Mouse (Mus musculus) hindbrain, embryonic 11.5 days (tissue): ENCODE measurements around the gene Atat1. TPM values are rescaled to one million over a fixed set of nuclear protein-coding genes. Genes with fewer than 3 reads are reported as not detected.
"Not testable (repeated sequence)": the region's sequence is repeated elsewhere in the genome, so short reads cannot be mapped to it uniquely, and the experiment has no call there.

Experiments used
- ATAC-seq: fragments of 200-750 bp; cut with Nextera tagmentation; 2 replicates; pipeline ENCODE4 v1.8.0; 2017; ENCODE audit warnings: mild to moderate bottlenecking, moderate TSS enrichment, moderate library complexity; ENCODE audit not compliant: low FRiP score
- DNase-seq: peaks from one replicate; pipeline ENCODE4 v3.0.0-alpha.2; 2015; ENCODE audit warnings: low spot score
- H3K27ac ChIP-seq: fragments of 300-500 bp; sonication (generic); 2 replicates; pipeline ENCODE4 v1.5.1; 2014; ENCODE audit warnings: mild to moderate bottlenecking, low read depth, low read length
- H3K27me3 ChIP-seq: fragments of 300-500 bp; sonication (generic); 2 replicates; pipeline ENCODE4 v1.6.1; 2014; ENCODE audit warnings: mild to moderate bottlenecking, low read length, moderate library complexity, mixed read lengths; ENCODE audit not compliant: control insufficient read depth, insufficient read depth
- H3K36me3 ChIP-seq: fragments of 300-500 bp; sonication (generic); 2 replicates; pipeline ENCODE4 v1.6.1; 2014; ENCODE audit warnings: mild to moderate bottlenecking, low read length, moderate library complexity, mixed read lengths; ENCODE audit not compliant: control insufficient read depth, insufficient read depth
- H3K4me1 ChIP-seq: fragments of 300-500 bp; sonication (generic); replicated peaks from 2 replicates; pipeline ENCODE4 v1.6.1; 2014; ENCODE audit warnings: low read length, mixed read lengths; ENCODE audit not compliant: control insufficient read depth, insufficient read depth
- H3K4me2 ChIP-seq: fragments of 300-500 bp; sonication (generic); replicated peaks from 2 replicates; pipeline ENCODE4 v1.6.1; 2014; ENCODE audit warnings: mild to moderate bottlenecking, low read depth, low read length
- H3K4me3 ChIP-seq: fragments of 300-500 bp; sonication (generic); 2 replicates; pipeline ENCODE4 v1.5.1; 2014; ENCODE audit warnings: low read depth, low read length
- H3K9ac ChIP-seq: fragments of 300-500 bp; sonication (generic); 2 replicates; pipeline ENCODE4 v1.6.1; 2014; ENCODE audit warnings: low read depth, low read length
- H3K9me3 ChIP-seq: fragments of 300-500 bp; sonication (generic); 2 replicates; pipeline ENCODE4 v1.6.1; 2016; ENCODE audit warnings: low read length; ENCODE audit not compliant: control insufficient read depth
- WGBS: fragments of 180-500 bp; shearing (Covaris S2); extraction: QIAGEN DNeasy Blood & Tissue Kit; methylation state at CpG from one replicate; pipeline ENCODE4 v1.1.7; 2014; 5-methylcytosine and 5-hydroxymethylcytosine counted together
- polyA plus RNA-seq: library from polyadenylated mRNA; unstranded; fragments of >200 nt; fragmentation: Nextera tagmentation; extraction: Ambion mirVana; gene quantifications from 2 replicates; pipeline ENCODE4 v1.2.1, GENCODE M21; 2014

Atat1 gene
- polyA plus RNA-seq, result 200 and 243 TPM in 2 replicates

DNA sequence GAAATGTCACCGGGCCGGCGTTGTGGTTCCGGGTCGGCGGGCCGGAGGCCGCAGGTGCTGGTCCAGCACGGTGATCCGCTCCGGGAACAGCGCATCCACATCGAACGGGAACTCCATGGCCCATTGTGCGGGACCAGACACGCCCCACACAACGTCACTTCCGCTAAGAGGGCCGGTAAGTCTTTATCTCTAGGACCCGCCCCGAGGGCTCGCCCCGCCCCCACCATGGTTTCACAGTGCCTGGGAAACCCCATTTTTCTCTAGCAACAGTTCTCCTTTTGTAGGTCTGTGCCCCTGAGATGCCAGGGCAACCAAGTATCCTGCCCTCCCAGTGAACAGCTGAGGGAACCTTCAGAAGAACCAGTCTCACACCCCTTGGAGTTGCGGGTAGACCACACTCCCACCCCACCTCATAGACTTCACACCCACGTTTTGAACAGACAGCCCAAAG lies at the start of gene Atat1:
Atat1 (minus strand) TSS at position 157 of the 451 bp plus-strand sequence.
- peak; percentile 99 for DNase-seq
- no peaks in the 10 kb centered on the region for H3K27me3 ChIP-seq
- peak within 1 kb of the TSS; percentile 74 for H3K4me3 ChIP-seq
- peak within 1 kb of the TSS; percentile 79 for H3K9ac ChIP-seq
- H3K9me3 ChIP-seq, result no peaks in the 10 kb centered on the region
- H3K27ac ChIP-seq, result peak within 1 kb of the TSS; percentile 64
- peak; percentile 92 for ATAC-seq
- no peaks in the 10 kb centered on the region for H3K36me3 ChIP-seq
- H3K4me2 ChIP-seq, result peak within 1 kb of the TSS; percentile 78
- WGBS, result 2% methylated on average over 25 of the region's 25 CpGs
- H3K4me1 ChIP-seq, result no peaks in the 10 kb centered on the region

DNA sequence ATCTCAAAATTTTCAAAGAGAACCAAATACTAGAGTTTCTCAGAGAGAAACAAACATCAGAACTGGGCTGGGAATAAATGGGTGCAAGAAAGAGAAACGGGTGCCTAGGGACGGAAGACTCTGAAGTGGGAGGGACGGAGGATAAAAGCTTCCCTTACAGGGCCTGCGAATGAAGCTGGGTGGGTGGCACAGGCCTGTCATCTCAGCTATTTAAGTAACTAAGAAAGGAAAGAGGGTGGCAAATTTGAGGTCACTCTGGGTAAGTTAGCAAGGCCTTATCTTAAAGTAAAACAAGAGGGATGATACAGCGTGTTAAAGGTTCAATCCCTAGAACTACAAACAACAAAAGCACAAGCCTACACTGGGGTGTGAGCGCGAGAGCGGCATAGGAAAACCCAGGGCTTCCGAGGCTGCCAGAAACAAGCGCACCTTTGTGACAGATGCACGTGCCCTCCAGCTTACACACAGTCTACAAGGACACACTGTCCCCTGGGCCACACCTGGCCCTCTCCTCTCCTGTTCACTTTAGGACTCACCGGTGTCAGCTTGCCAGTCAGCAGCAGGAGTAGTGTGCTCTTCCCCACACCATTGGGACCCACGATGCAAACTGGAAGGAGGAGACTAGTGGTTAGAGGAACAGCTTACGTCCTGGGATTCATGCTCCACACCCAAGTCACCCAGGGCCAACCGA lies 48.8 kb upstream of the Atat1 start:
- H3K4me2 ChIP-seq, result no peak overlapping the region
- H3K36me3 ChIP-seq, result peaks cover 44% of the 10 kb centered on the region
- H3K9ac ChIP-seq, result no peak overlapping the region
- DNase-seq, result no peak
- no peak overlapping the region for H3K4me3 ChIP-seq
- 95% methylated on average over 15 of the region's 15 CpGs for WGBS
- H3K9me3 ChIP-seq, result no peaks in the 10 kb centered on the region
- no peaks in the 10 kb centered on the region for H3K4me1 ChIP-seq
- no peak for ATAC-seq
- no peak overlapping the region for H3K27ac ChIP-seq
- no peaks in the 10 kb centered on the region for H3K27me3 ChIP-seq

GRCm38 (mm10) chr17:35954665-35955064 lies 44.8 kb upstream of the Atat1 start:
- Histone ChIP-seq H3K27ac (no peak overlapping the region), H3K9ac (no peak overlapping the region), H3K4me1 (no peaks in the 10 kb centered on the region), H3K4me2 (no peak overlapping the region), H3K4me3 (no peak overlapping the region), H3K27me3 (no peaks in the 10 kb centered on the region), H3K9me3 (no peaks in the 10 kb centered on the region), H3K36me3 (peaks cover 24% of the 10 kb centered on the region)
- ATAC-seq (no peak), DNase-seq (no peak)
- WGBS, result 76% methylated on average over 8 of the region's 8 CpGs

DNA sequence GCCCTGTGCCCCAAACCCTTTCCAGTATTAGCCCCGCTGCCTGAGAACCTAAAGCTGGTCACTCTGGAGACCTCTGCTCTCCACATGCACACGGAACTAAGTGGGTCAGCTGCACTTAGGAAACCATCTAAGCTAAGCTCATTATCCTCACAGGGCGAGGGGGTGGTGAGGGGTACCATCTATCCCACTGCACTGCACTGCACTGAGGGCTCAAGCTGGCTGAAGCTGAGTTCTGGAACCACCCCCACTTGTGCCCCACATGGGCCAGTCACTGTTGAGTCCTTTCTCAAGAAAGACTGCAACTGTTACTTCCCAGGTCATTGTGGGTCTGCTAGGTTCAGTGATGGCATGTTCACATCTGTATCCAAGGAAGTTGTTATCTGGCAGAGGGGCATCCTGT lies 42.7 kb upstream of the Atat1 start:
- not testable (repeated sequence) for H3K9me3 ChIP-seq, DNase-seq, H3K36me3 ChIP-seq, H3K4me3 ChIP-seq, H3K27me3 ChIP-seq, H3K4me2 ChIP-seq, ATAC-seq, H3K4me1 ChIP-seq, H3K9ac ChIP-seq, H3K27ac ChIP-seq
- WGBS, result 83% methylated on average over 2 of the region's 3 CpGs

- ATAC-seq, result not testable (repeated sequence)
Observed at GRCm38 (mm10) chr17:35950946-35951345, 41.1 kb upstream of the Atat1 start.

GRCm38 (mm10) chr17:35939941-35940340 lies 30.1 kb upstream of the Atat1 start:
- 56% methylated on average over 1 of the region's 1 CpGs for WGBS
- no peak overlapping the region for H3K4me2 ChIP-seq
- no peak overlapping the region for H3K9ac ChIP-seq
- DNase-seq, result no peak
- no peaks in the 10 kb centered on the region for H3K27me3 ChIP-seq
- H3K36me3 ChIP-seq, result no peaks in the 10 kb centered on the region
- no peak overlapping the region for H3K27ac ChIP-seq
- H3K4me3 ChIP-seq, result no peak overlapping the region
- H3K9me3 ChIP-seq, result no peaks in the 10 kb centered on the region
- no peaks in the 10 kb centered on the region for H3K4me1 ChIP-seq
- no peak for ATAC-seq

More at GRCm38 (mm10) chr17:35950946-35951345, 41.1 kb upstream of the Atat1 start:
- DNase-seq, H3K27ac ChIP-seq, H3K27me3 ChIP-seq, H3K4me2 ChIP-seq, H3K36me3 ChIP-seq, H3K4me1 ChIP-seq, H3K9ac ChIP-seq, H3K4me3 ChIP-seq, H3K9me3 ChIP-seq: not testable (repeated sequence)

GRCm38 (mm10) chr17:35939108-35939507 lies 29.2 kb upstream of the Atat1 start:
- H3K9me3 ChIP-seq, result no peaks in the 10 kb centered on the region
- H3K4me1 ChIP-seq, result no peaks in the 10 kb centered on the region
- DNase-seq (no peak), ATAC-seq (no peak)
- no peak overlapping the region for H3K9ac ChIP-seq
- no peaks in the 10 kb centered on the region for H3K27me3 ChIP-seq
- WGBS, result 50% methylated on average over 2 of the region's 2 CpGs
- H3K4me3 ChIP-seq, result no peak overlapping the region
- no peak overlapping the region for H3K27ac ChIP-seq
- H3K4me2 ChIP-seq, result no peak overlapping the region
- no peaks in the 10 kb centered on the region for H3K36me3 ChIP-seq

DNA sequence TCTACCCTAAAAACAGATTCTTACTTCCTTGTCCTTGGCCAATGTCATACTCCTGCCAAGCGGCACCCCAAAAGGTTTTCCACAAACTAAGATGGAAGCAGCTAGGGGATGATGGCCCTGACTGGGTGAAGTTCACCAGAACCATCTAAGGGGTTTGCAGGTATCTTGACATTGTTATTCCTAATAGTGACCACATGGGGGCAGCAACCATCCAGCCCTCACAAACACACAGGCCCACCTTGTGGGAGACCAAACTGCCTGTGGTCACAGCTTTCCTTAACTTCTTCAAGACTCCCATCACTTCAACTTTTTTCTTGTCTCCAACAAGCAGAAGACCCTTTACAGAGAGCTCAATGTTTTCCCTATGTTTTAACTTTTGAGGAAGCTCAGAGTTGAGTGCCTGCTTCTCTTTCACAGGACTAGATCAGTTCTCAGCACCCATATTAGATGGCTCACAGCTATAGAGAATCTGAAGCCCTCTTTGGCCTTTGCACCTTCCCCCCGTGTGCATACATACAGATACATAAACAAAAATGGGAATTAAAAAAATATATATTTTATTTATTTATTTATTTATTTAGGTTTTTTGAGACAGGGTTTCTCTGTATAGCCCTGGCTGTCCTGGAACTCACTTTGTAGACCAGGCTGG lies 27.9 kb upstream of the Atat1 start:
- Histone ChIP-seq H3K4me3 (no peak overlapping the region), H3K4me2 (no peak overlapping the region), H3K9me3 (no peaks in the 10 kb centered on the region), H3K27ac (no peak overlapping the region), H3K27me3 (no peaks in the 10 kb centered on the region), H3K9ac (no peak overlapping the region), H3K4me1 (no peaks in the 10 kb centered on the region), H3K36me3 (no peaks in the 10 kb centered on the region)
- peak; percentile 73 for DNase-seq
- ATAC-seq, result peak; percentile 56; the same call in 1 of the 2 replicates
- WGBS, result 44% methylated on average over 2 of the region's 2 CpGs

- not testable (repeated sequence) for H3K36me3 ChIP-seq, ATAC-seq, H3K9ac ChIP-seq, H3K9me3 ChIP-seq, H3K27ac ChIP-seq, H3K4me2 ChIP-seq, H3K4me1 ChIP-seq, DNase-seq, H3K27me3 ChIP-seq, H3K4me3 ChIP-seq
- WGBS, result 90% methylated on average over 14 of the region's 14 CpGs
Observed at GRCm38 (mm10) chr17:35935763-35936162, 25.9 kb upstream of the Atat1 start.
